ENCODE assay signal across 30 mouse cellular contexts in the genomic region with DNA sequence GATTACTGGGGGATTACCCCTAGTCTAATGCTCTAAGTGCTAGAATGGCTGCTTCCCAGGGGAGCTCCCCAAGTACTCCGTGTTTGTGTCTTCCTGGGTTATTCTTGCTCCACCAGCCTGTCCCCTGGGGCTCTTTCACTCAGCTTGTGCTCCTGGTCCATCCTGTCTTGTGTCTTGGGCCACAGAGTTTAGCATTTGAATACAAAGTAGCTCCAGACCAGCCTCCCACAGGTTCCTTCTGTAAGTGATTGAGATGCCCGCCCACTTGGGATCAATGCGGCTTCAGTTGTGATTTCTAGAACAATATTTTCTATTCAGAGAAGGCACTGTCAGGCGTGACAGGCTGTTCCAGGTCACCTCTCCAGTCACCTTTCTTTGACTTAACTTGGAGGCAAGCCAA. TPM values are rescaled to one million over a fixed set of nuclear protein-coding genes. Genes with fewer than 3 reads are reported as not detected.
A peak's percentile ranks its signal among the peaks of the same experiment; 100 is the strongest.
DNase-seq lines count a peak whose midpoint lies in the region; ATAC-seq and TF ChIP-seq lines count a peak whose summit lies in the region.
"Had no signal": no experiment of that assay in that cellular context is flagged by ENCODE, and none has a peak within 500 bp of the region (broad histone marks: within the 10 kb centered on the region; RNA-seq: fewer than 3 reads in every experiment).

No protein-coding gene starts in this region.

- no peak for TF ChIP-seq CTCF in layer of hippocampus, adult 2 months (conservative IDR thresholded peaks at IDR 0.05)

- H3K9ac ChIP-seq in embryonic facial prominence, embryonic 14.5 days (ENCODE audit: low read depth, low read length): no peak overlapping the region
- no peak overlapping the region for H3K9ac ChIP-seq in liver, embryonic 15.5 days
- H3K9ac ChIP-seq: embryonic facial prominence, embryonic 12.5 days; forebrain, embryonic 12.5 days; heart, embryonic 15.5 days; limb, embryonic 13.5 days; midbrain, embryonic 12.5 days; neural tube, embryonic 13.5 days; stomach, embryonic 15.5 days had no signal

- no peaks in the 10 kb centered on the region for H3K27me3 ChIP-seq in embryonic facial prominence, embryonic 14.5 days (replicated peaks; ENCODE audit: control insufficient read depth, insufficient read depth, low read length)
- H3K27me3 ChIP-seq in embryonic facial prominence, embryonic 10.5 days (replicated peaks; ENCODE audit: low read depth, poor library complexity, severe bottlenecking): peaks cover 12% of the 10 kb centered on the region; the same call in 1 of the 2 replicates
- H3K27me3 ChIP-seq in liver, embryonic 15.5 days: no peaks in the 10 kb centered on the region
- H3K27me3 ChIP-seq: embryonic facial prominence, embryonic 12.5 days; heart, embryonic 15.5 days; limb, embryonic 13.5 days; neural tube, embryonic 13.5 days; stomach, embryonic 15.5 days had no signal

- H3K4me1 ChIP-seq in embryonic facial prominence, embryonic 14.5 days (ENCODE audit: control insufficient read depth, insufficient read depth, low read length): no peaks in the 10 kb centered on the region
- H3K4me1 ChIP-seq in embryonic facial prominence, embryonic 10.5 days: peaks cover 31% of the 10 kb centered on the region
- H3K4me1 ChIP-seq in liver, embryonic 15.5 days (replicated peaks): peaks cover 54% of the 10 kb centered on the region

- H3K9me3 ChIP-seq in embryonic facial prominence, embryonic 14.5 days (ENCODE audit: control insufficient read depth, low read length): no peaks in the 10 kb centered on the region
- H3K9me3 ChIP-seq in embryonic facial prominence, embryonic 10.5 days: no peaks in the 10 kb centered on the region
- H3K9me3 ChIP-seq in liver, embryonic 15.5 days (replicated peaks): no peaks in the 10 kb centered on the region
- H3K9me3 ChIP-seq: embryonic facial prominence, embryonic 12.5 days; forebrain, embryonic 12.5 days; heart, embryonic 10.5 days; heart, embryonic 15.5 days; limb, embryonic 13.5 days; midbrain, embryonic 12.5 days; neural tube, embryonic 13.5 days; stomach, embryonic 15.5 days had no signal

- 27% methylated on average over 4 of the region's 4 CpGs for WGBS in embryonic facial prominence, embryonic 14.5 days
- 31% methylated on average over 4 of the region's 4 CpGs for WGBS in embryonic facial prominence, embryonic 10.5 days
- 76% methylated on average over 4 of the region's 4 CpGs for WGBS in liver, embryonic 15.5 days (ENCODE audit: insufficient replicate concordance)

- DNase-seq in embryonic facial prominence, embryonic 14.5 days (ENCODE audit: low spot score): peak; percentile 27
- DNase-seq in embryonic facial prominence, embryonic 10.5 days (ENCODE audit: low spot score): no peak
- DNase-seq in liver: no peak
- DNase-seq in fat pad, adult 2 months (ENCODE audit: extremely low read depth, low read depth, low spot score): peak; percentile 99
- DNase-seq in layer of hippocampus, adult 2 months (ENCODE audit: low spot score in 2 of 2): no peak
- no peak for DNase-seq in gastrocnemius, postnatal 10 days
- DNase-seq: cerebellum, adult 2 months; cerebellum, postnatal 36 days; gastrocnemius, postnatal 14 days; heart, adult 11 months; kidney, adult 18-20 months; lung, postnatal 36 days; right cerebral cortex, postnatal 25 days; thymus, adult 18-20 months; thymus, postnatal 25 days had no signal

- no peak overlapping the region for H3K4me3 ChIP-seq in embryonic facial prominence, embryonic 14.5 days (ENCODE audit: low read depth, low read length)
- no peak overlapping the region for H3K4me3 ChIP-seq in embryonic facial prominence, embryonic 10.5 days
- no peak overlapping the region for H3K4me3 ChIP-seq in liver, embryonic 15.5 days (replicated peaks)
- H3K4me3 ChIP-seq in layer of hippocampus, adult 2 months: no peak overlapping the region
- H3K4me3 ChIP-seq: embryonic facial prominence, embryonic 12.5 days; erythroblast, embryonic 14.5 days; forebrain, embryonic 12.5 days; heart, embryonic 10.5 days; heart, embryonic 15.5 days; left cerebral cortex, adult 2 months; limb, embryonic 13.5 days; midbrain, embryonic 12.5 days; myocyte; neural tube, embryonic 13.5 days; stomach, embryonic 15.5 days had no signal

- no peak for ATAC-seq in embryonic facial prominence, embryonic 14.5 days (ENCODE audit: low read depth)
- ATAC-seq in liver, embryonic 15.5 days (ENCODE audit: insufficient read depth): no peak
- ATAC-seq in erythroblast, adult 5-6 weeks (replicated peaks; ENCODE audit: low FRiP score, poor library complexity, severe bottlenecking): no peak
- ATAC-seq: hindbrain, embryonic 16.5 days had no signal

- no peaks in the 10 kb centered on the region for H3K36me3 ChIP-seq in embryonic facial prominence, embryonic 14.5 days (ENCODE audit: control insufficient read depth, insufficient read depth, low read length)
- H3K36me3 ChIP-seq in embryonic facial prominence, embryonic 10.5 days (replicated peaks): no peaks in the 10 kb centered on the region
- H3K36me3 ChIP-seq in liver, embryonic 15.5 days (replicated peaks): peaks cover 30% of the 10 kb centered on the region
- H3K36me3 ChIP-seq: embryonic facial prominence, embryonic 12.5 days; forebrain, embryonic 12.5 days; heart, embryonic 10.5 days; heart, embryonic 15.5 days; limb, embryonic 13.5 days; midbrain, embryonic 12.5 days; neural tube, embryonic 13.5 days; stomach, embryonic 15.5 days had no signal

- H3K4me2 ChIP-seq in embryonic facial prominence, embryonic 14.5 days (ENCODE audit: low read depth, low read length): no peak overlapping the region
- no peak overlapping the region for H3K4me2 ChIP-seq in liver, embryonic 15.5 days
- H3K4me2 ChIP-seq: embryonic facial prominence, embryonic 12.5 days; forebrain, embryonic 12.5 days; heart, embryonic 15.5 days; limb, embryonic 13.5 days; midbrain, embryonic 12.5 days; neural tube, embryonic 13.5 days; stomach, embryonic 15.5 days had no signal

- H3K27ac ChIP-seq in embryonic facial prominence, embryonic 14.5 days (replicated peaks; ENCODE audit: low read depth, low read length): no peak overlapping the region
- H3K27ac ChIP-seq in embryonic facial prominence, embryonic 10.5 days (replicated peaks): no peak overlapping the region
- H3K27ac ChIP-seq in liver, embryonic 15.5 days (replicated peaks): 0 out of 2 replicates have a peak overlapping the region, but pooled peaks have one; percentile 96
- H3K27ac ChIP-seq in layer of hippocampus, adult 2 months: no peak overlapping the region
- H3K27ac ChIP-seq: embryonic facial prominence, embryonic 12.5 days; forebrain, embryonic 12.5 days; heart, embryonic 10.5 days; heart, embryonic 15.5 days; kidney, postnatal 0 days; left cerebral cortex, adult 2 months; limb, embryonic 13.5 days; midbrain, embryonic 12.5 days; neural tube, embryonic 13.5 days; stomach, embryonic 15.5 days had no signal

RNA-seq across cellular contexts. Expression of a gene that starts 4.0 kb away (rescaled TPM):
- 21.0 and 23.7 TPM in 2 replicates for polyA plus RNA-seq in embryonic facial prominence, embryonic 14.5 days (2014; fragmentation: Nextera tagmentation; extraction: Ambion mirVana)
- 18.4 and 20.1 TPM in 2 replicates for polyA plus RNA-seq in embryonic facial prominence, embryonic 10.5 days (2016; fragmentation: Nextera tagmentation; extraction: Ambion mirVana)
- polyA plus RNA-seq in liver, embryonic 15.5 days (2015; fragmentation: Nextera tagmentation; extraction: Ambion mirVana): 30.3 and 34.4 TPM in 2 replicates
- 96.6 and 108 TPM in 2 replicates for total RNA-seq in erythroblast, adult 5-6 weeks (2015; ENCODE audit: low replicate concordance)
- total RNA-seq in erythroblast, adult 5-6 weeks (2017; ENCODE audit: low replicate concordance): 155 and 168 TPM in 2 replicates
- 100 to 1,000 TPM; 161 to 166 TPM for total RNA-seq in layer of hippocampus, adult 2 months (2021)
- total RNA-seq in gastrocnemius, postnatal 10 days (2021): 1 to 10 TPM; 3.0 to 6.9 TPM

RNA-seq across cellular contexts. Expression of a gene that starts 4.1 kb away (rescaled TPM):
- 7.4 and 12.2 TPM in 2 replicates for polyA plus RNA-seq in embryonic facial prominence, embryonic 14.5 days (2014; fragmentation: Nextera tagmentation; extraction: Ambion mirVana)
- 4.1 and 5.2 TPM in 2 replicates for polyA plus RNA-seq in embryonic facial prominence, embryonic 10.5 days (2016; fragmentation: Nextera tagmentation; extraction: Ambion mirVana)
- 116 and 117 TPM in 2 replicates for polyA plus RNA-seq in liver, embryonic 15.5 days (2015; fragmentation: Nextera tagmentation; extraction: Ambion mirVana)
- total RNA-seq in erythroblast, adult 5-6 weeks (2015; ENCODE audit: low replicate concordance): 72.1 and 87.8 TPM in 2 replicates
- total RNA-seq in erythroblast, adult 5-6 weeks (2017; ENCODE audit: low replicate concordance): 143 and 274 TPM in 2 replicates
- 10 to 100 TPM; 74.1 to 79.1 TPM for total RNA-seq in layer of hippocampus, adult 2 months (2021)
- total RNA-seq in gastrocnemius, postnatal 10 days (2021): 10 to 100 TPM; 11.5 to 16.8 TPM

Comparison
In these comparisons a context has a peak if more than half of its experiments do, and no peak if none do; other contexts are left out.
1. DNase-seq: peak in embryonic facial prominence, embryonic 14.5 days (single experiment) and fat pad, adult 2 months (single experiment); none in embryonic facial prominence, embryonic 10.5 days (single experiment), liver (single experiment), layer of hippocampus, adult 2 months (0 of 2) and gastrocnemius, postnatal 10 days (single experiment).
2. RNA of a gene that starts 4.0 kb away (total RNA-seq): 96.6 to 168 TPM in erythroblast, adult 5-6 weeks and 161 to 166 TPM in layer of hippocampus, adult 2 months; 3.0 to 6.9 TPM in gastrocnemius, postnatal 10 days; every median in the first group is over 10 times any median in the second.
3. RNA of a gene that starts 4.1 kb away (total RNA-seq): 72.1 to 274 TPM in erythroblast, adult 5-6 weeks and 74.1 to 79.1 TPM in layer of hippocampus, adult 2 months; 11.5 to 16.8 TPM in gastrocnemius, postnatal 10 days; every median in the first group is over 4 times any median in the second.